Mouse (Mus musculus): Measurements from ENCODE around the gene Ap1g1.

DNA sequence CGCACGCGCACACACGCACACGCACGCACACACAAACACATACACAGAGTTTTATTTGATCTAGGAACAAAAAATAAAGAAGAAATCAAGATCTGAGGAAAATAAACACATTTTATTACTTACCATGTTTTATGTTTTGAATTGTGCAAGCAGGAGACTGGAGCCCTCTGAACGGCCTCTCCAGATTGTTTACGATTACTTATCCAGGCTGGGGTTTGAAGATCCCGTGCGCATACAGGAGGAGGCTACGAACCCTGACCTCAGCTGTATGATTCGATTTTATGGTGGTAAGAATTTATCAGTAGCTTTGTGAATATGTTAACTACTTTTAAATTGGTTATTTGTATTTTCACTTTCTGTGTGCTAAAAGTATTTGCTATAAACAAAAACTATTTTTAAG is 117.0 kb downstream of the Ap1g1 start:
- TF ChIP-seq POLR2A (IDR thresholded peaks at IDR 0.05; ENCODE audit: low read depth, low read length) (no peak), CTCF (IDR thresholded peaks at IDR 0.05; ENCODE audit: extremely low read depth, insufficient read depth, insufficient read length, insufficient replicate concordance) (no peak)
